Mouse (Mus musculus): Measurements from ENCODE around the gene Tagap1.
"Not testable (repeated sequence)": the region's sequence is repeated elsewhere in the genome, so short reads cannot be mapped to it uniquely, and the experiment has no call there.

The Tagap1 gene

GRCm38 (mm10) chr17:6961181-6962000 lies 435 bp upstream of the Tagap1 start:
- peak; percentile 60 for DNase-seq

- DNase-seq: not testable (repeated sequence)
Observed at GRCm38 (mm10) chr17:6960349-6960748, 607 bp downstream of the Tagap1 start.

- DNase-seq: not testable (repeated sequence)
Observed at GRCm38 (mm10) chr17:6959543-6960259, 1.3 kb downstream of the Tagap1 start.

GRCm38 (mm10) chr17:6958881-6959280 lies 2.1 kb downstream of the Tagap1 start:
- DNase-seq: peak; percentile 22

GRCm38 (mm10) chr17:6948769-6949228 lies 12.2 kb downstream of the Tagap1 start:
- not testable (repeated sequence) for DNase-seq

GRCm38 (mm10) chr17:6947984-6948768 lies 12.8 kb downstream of the Tagap1 start, which contains the start of gene Rsph3b:
Rsph3b (minus strand) TSS chr17:6948682.
- DNase-seq: peak; percentile 71

- not testable (repeated sequence) for DNase-seq
Observed at GRCm38 (mm10) chr17:6947637-6947983, 13.3 kb downstream of the Tagap1 start.

GRCm38 (mm10) chr17:6942560-6942959 lies 18.4 kb downstream of the Tagap1 start:
- not testable (repeated sequence) for DNase-seq

GRCm38 (mm10) chr17:6931625-6932024 lies 29.3 kb downstream of the Tagap1 start:
- DNase-seq: not testable (repeated sequence)

- not testable (repeated sequence) for DNase-seq
Observed at GRCm38 (mm10) chr17:6920351-6920894, 40.5 kb downstream of the Tagap1 start.

GRCm38 (mm10) chr17:6919388-6919787 lies 41.6 kb downstream of the Tagap1 start:
- not testable (repeated sequence) for DNase-seq

GRCm38 (mm10) chr17:6915282-6915681 lies 45.7 kb downstream of the Tagap1 start:
- DNase-seq: not testable (repeated sequence)

- DNase-seq: not testable (repeated sequence)
Observed at GRCm38 (mm10) chr17:6914066-6914465, 46.9 kb downstream of the Tagap1 start.
